Mouse (Mus musculus): Measurements from ENCODE around the gene Tspear.

GRCm38 (mm10) chr10:77726186-77726585 is 39.8 kb downstream of the Tspear start, which contains the start of gene Gm10100:
- no peak for TF ChIP-seq CTCF (IDR thresholded peaks at IDR 0.05; ENCODE audit: low read depth)
- no peak for TF ChIP-seq EP300 (optimal IDR thresholded peaks at IDR 0.05)

Data from stomach, postnatal 0 days (tissue).